Mouse (Mus musculus): ENCODE results near the gene Psme1. TPM values are rescaled to one million over a fixed set of nuclear protein-coding genes. Genes with fewer than 3 reads are reported as not detected.

Gene Psme1
- total RNA-seq, 2 experiments from 2014 or later, result 67.4 to 69.7 TPM

GRCm38 (mm10) chr14:55565748-55566147, 12.2 kb upstream of the Psme1 start:
- no peak for DNase-seq
- intact Hi-C loops (cut with DNase I), result no loop called here

- DNase-seq, result no peak
- intact Hi-C loops (cut with DNase I), result no loop called here
These were observed 10.4 kb upstream of the Psme1 start for GRCm38 (mm10) chr14:55567496-55567895.

GRCm38 (mm10) chr14:55570588-55570987, 7.3 kb upstream of the Psme1 start:
- intact Hi-C loops (cut with DNase I), result no loop called here
- DNase-seq, result no peak

GRCm38 (mm10) chr14:55571760-55572159, 6.2 kb upstream of the Psme1 start:
- intact Hi-C loops (cut with DNase I), result no loop called here

GRCm38 (mm10) chr14:55575302-55575701, 2.6 kb upstream of the Psme1 start, which contains the start of gene Fitm1:
TSS of gene Fitm1 (plus strand) at chr14:55575617.
- intact Hi-C loops (cut with DNase I), result no loop called here
- peak; percentile 39 to 57 for DNase-seq

More at GRCm38 (mm10) chr14:55571760-55572159, 6.2 kb upstream of the Psme1 start:
- DNase-seq, result no peak

- peak in 1 of 2 experiments; percentile 34 for DNase-seq
- intact Hi-C loops (cut with DNase I), result loop anchor here (2.0 kb wide), 1 partner anchor 13 kb away; no protein-coding TSS in a partner anchor
These were observed 2.2 kb upstream of the Psme1 start for GRCm38 (mm10) chr14:55575711-55576110.

- DNase-seq, result peak in 1 of 2 experiments; percentile 51
These were observed 1.5 kb upstream of the Psme1 start for GRCm38 (mm10) chr14:55576376-55576775.

GRCm38 (mm10) chr14:55578668-55579269, 846 bp downstream of the Psme1 start:
- intact Hi-C loops (cut with DNase I), result no loop called here

More at GRCm38 (mm10) chr14:55576376-55576775, 1.5 kb upstream of the Psme1 start:
- intact Hi-C loops (cut with DNase I), result loop anchor here (2.0 kb wide), 1 partner anchor 14 kb away; no protein-coding TSS in a partner anchor

GRCm38 (mm10) chr14:55579511-55580496, 1.9 kb downstream of the Psme1 start:
- DNase-seq, result peak in 1 of 2 experiments; percentile 3
- intact Hi-C loops (cut with DNase I), result no loop called here

More at GRCm38 (mm10) chr14:55578668-55579269, 846 bp downstream of the Psme1 start:
- DNase-seq, result peak in 1 of 2 experiments; percentile 39

- intact Hi-C loops (cut with DNase I), result no loop called here
- DNase-seq, result peak in 1 of 2 experiments; percentile 2
These were observed 2.8 kb downstream of the Psme1 start for GRCm38 (mm10) chr14:55580731-55581130.

- intact Hi-C loops (cut with DNase I), result no loop called here
- peak in 1 of 2 experiments; percentile 2 for DNase-seq
These were observed 4.2 kb downstream of the Psme1 start for GRCm38 (mm10) chr14:55581981-55582681.

GRCm38 (mm10) chr14:55584303-55584701, 6.4 kb downstream of the Psme1 start:
- no peak for DNase-seq

GRCm38 (mm10) chr14:55584702-55585565, 7.0 kb downstream of the Psme1 start, which contains the start of gene Emc9:
TSS of gene Emc9 (minus strand) at chr14:55585302.
- peak; percentile 69 to 81 for DNase-seq
- intact Hi-C loops (cut with DNase I), result no loop called here

More at GRCm38 (mm10) chr14:55584303-55584701, 6.4 kb downstream of the Psme1 start:
- intact Hi-C loops (cut with DNase I), result no loop called here

- no peak for DNase-seq
- intact Hi-C loops (cut with DNase I), result no loop called here
These were observed 7.6 kb downstream of the Psme1 start for GRCm38 (mm10) chr14:55585566-55585960.

GRCm38 (mm10) chr14:55586149-55586548, 8.2 kb downstream of the Psme1 start:
- intact Hi-C loops (cut with DNase I), result no loop called here
- DNase-seq, result no peak

- no peak for DNase-seq
- intact Hi-C loops (cut with DNase I), result no loop called here
These were observed 11.3 kb downstream of the Psme1 start for GRCm38 (mm10) chr14:55589271-55589670.

- intact Hi-C loops (cut with DNase I), result loop anchor here (5.0 kb wide), 1 partner anchor 42 kb away; no protein-coding TSS in a partner anchor
- DNase-seq, result no peak
These were observed 12.0 kb downstream of the Psme1 start for GRCm38 (mm10) chr14:55589771-55590448.

- DNase-seq, result peak; percentile 89 to 93
- intact Hi-C loops (cut with DNase I), result loop anchor here (5.0 kb wide), 1 partner anchor 41 kb away; no protein-coding TSS in a partner anchor
These were observed 12.9 kb downstream of the Psme1 start, which contains the start of gene Psme2 for GRCm38 (mm10) chr14:55590748-55591330. TSS of gene Psme2 (minus strand) at chr14:55591113.
